Mouse (Mus musculus) embryo, embryonic 10.5 days (tissue): ENCODE data around the gene Atg16l1.
"Not testable (repeated sequence)": the region's sequence is repeated elsewhere in the genome, so short reads cannot be mapped to it uniquely, and the experiment has no call there.

ENCODE experiments used
- DNase-seq: peaks from one replicate; pipeline ENCODE4 v3.0.0-alpha.2; 2015; ENCODE audit warnings: low spot score

The Atg16l1 gene

DNA sequence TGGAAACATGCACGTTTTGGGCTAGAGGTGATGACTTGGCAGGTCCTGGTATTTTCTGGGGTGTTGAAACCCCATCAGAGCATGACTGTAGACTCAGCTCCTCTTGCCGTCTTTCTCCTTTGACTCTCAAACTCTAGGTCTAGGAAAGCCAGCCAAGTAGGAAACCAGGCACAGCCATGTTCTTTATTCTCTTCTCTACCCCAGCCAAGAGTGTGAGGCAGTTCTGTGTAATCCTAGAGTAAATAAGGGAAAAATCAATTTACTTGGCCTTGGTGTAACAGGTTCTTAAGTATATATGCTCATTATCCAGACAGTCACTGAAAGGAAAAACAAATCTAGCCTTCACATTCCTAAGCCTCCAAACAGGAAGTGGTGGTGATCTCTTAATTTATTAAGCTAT is 17.7 kb downstream of the Atg16l1 start:
- no peak for DNase-seq

GRCm38 (mm10) chr1:87774845-87775244 is 19.2 kb downstream of the Atg16l1 start:
- DNase-seq = no peak

- DNase-seq = no peak
These were observed 23.6 kb downstream of the Atg16l1 start for GRCm38 (mm10) chr1:87779204-87779785.

- no peak for DNase-seq
These were observed 30.0 kb downstream of the Atg16l1 start for GRCm38 (mm10) chr1:87785703-87786102.

- DNase-seq = no peak
These were observed 30.6 kb downstream of the Atg16l1 start for GRCm38 (mm10) chr1:87786251-87786650.

- no peak for DNase-seq
These were observed 34.0 kb downstream of the Atg16l1 start for GRCm38 (mm10) chr1:87789665-87790064.

- DNase-seq = no peak
These were observed 36.9 kb downstream of the Atg16l1 start for GRCm38 (mm10) chr1:87792438-87793137.

DNA sequence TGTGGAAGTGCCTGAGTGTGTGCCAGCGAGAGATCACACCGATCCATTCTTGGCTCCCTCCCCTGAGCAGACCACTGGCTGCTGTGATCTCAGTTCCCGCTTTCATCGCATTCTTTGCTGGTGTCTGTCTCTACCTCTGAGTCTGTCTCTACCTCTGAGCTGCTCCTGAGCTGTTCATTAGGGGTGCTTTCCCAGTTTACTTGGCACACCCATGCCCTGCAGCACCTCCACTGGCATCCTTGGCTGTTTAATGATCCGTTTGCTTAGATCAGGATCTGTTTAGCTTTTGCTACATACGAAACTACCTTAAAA is 37.4 kb downstream of the Atg16l1 start:
- DNase-seq = no peak

DNA sequence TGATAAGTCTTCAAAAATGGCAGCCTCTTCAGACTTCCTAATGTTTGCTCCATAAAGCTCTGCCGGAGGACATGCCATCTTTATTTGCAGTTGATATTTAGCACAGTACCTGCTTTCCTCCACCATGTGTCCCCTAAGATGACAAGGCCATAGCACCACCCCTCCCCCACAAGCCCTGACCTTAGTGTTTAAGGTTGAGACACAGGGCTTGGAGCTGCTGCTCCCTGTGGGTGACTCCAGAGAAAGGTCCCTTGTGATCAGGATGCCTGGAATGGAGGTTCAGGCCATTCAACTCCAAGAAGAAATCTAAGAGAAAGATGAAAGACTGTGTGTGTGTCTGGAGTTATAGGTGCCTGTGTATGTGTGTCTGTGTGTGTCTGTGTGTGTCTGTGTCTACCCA is 42.0 kb downstream of the Atg16l1 start:
- no peak for DNase-seq

GRCm38 (mm10) chr1:87798306-87798705 is 42.6 kb downstream of the Atg16l1 start:
- no peak for DNase-seq

- DNase-seq = no peak
These were observed 47.9 kb downstream of the Atg16l1 start, which contains the start of gene Sag for GRCm38 (mm10) chr1:87803576-87803975. Gene Sag, plus strand, starts transcription at chr1:87803680.

- no peak for DNase-seq
These were observed 52.1 kb downstream of the Atg16l1 start for GRCm38 (mm10) chr1:87807751-87808150.

GRCm38 (mm10) chr1:87811391-87811790 is 55.7 kb downstream of the Atg16l1 start:
- DNase-seq = no peak

- no peak for DNase-seq
These were observed 56.4 kb downstream of the Atg16l1 start for GRCm38 (mm10) chr1:87812061-87812460.

DNA sequence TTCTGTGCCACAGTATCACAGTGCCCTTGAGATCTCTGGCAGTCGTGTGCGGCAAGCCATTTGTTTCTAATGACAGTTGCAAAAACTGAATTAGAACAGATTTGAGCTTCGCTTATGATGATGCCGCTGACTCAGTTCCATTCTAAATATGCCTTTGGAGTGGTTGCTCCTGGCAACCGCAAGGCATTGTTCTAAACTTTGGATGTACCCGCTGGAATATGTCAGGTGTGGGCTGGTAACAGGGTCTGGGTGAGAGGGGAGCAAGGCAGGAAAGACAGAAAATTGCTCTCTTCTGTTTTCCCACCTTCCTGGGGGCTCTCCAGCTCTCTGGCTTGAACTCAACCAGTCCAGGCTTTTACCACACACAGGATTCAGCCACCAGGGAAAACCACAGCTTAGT is 57.5 kb downstream of the Atg16l1 start:
- DNase-seq = no peak

DNA sequence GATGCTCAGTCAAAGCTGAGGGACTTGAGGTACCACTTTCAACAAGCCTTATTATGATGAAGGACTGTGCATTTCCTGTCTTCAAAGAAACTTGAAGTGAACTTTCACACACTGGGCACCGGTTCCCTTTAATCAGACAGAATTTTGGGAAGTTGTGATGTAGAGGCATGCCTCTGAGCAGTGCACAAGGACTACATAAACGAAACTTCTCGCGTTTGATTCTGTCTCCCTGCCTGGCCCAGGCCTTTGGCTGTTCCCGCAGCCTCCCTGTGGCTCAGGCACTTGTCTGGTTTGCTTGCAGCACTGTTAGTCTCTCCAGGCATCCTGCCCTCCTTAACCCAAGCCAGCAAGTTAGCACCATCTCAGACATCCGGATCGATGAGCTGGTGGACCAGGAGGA is 58.0 kb downstream of the Atg16l1 start:
- DNase-seq = no peak

DNA sequence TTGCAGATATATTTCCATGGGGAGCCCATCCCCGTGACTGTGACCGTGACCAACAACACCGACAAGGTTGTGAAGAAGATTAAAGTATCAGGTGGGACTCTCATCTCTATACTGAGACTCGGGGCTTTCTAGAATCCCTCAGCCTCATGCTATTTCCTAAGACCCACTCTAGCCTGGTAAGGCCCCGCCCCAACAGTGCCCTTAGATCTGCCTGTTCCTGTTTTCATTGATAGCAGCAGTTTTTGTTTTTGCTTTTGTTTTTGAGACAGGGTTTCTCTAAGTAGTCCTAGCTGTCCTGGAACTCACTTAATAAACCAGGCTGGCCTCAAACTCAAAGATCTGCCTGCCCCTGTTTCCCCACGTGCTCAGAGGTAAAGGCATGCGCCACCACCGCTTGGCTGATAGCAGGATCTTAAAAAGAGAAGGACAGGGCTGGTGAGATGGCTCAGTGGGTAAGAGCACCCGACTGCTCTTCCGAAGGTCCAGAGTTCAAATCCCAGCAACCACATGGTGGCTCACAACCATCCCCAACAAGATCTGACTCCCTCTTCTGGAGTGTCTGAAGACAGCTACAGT is 68.8 kb downstream of the Atg16l1 start:
- DNase-seq = no peak

- DNase-seq = no peak
These were observed 69.6 kb downstream of the Atg16l1 start for GRCm38 (mm10) chr1:87825281-87825680.

- DNase-seq = no peak
These were observed 70.3 kb downstream of the Atg16l1 start for GRCm38 (mm10) chr1:87825991-87826390.

DNA sequence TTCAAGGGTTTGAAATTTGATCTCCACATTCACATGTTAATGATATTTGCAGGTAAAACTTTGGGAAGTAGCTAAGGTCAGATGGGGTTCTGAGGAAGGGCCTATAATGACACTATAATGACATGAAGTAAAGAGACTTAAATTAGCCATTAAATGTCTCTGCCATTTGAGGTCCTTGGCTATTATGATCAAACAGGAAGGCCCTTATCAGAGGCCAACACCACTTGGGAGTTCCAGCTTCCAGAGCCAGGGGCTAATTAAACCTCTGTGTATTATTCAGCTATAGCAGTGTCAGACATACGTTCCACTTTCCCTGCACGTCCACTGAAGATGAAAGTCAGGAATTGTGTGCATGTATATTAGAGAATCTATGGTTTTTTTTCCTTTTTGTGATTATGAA is 70.8 kb downstream of the Atg16l1 start:
- DNase-seq = no peak

- not testable (repeated sequence) for DNase-seq
These were observed 71.8 kb downstream of the Atg16l1 start for GRCm38 (mm10) chr1:87827476-87827875.

GRCm38 (mm10) chr1:87828185-87828584 is 72.5 kb downstream of the Atg16l1 start:
- no peak for DNase-seq

DNA sequence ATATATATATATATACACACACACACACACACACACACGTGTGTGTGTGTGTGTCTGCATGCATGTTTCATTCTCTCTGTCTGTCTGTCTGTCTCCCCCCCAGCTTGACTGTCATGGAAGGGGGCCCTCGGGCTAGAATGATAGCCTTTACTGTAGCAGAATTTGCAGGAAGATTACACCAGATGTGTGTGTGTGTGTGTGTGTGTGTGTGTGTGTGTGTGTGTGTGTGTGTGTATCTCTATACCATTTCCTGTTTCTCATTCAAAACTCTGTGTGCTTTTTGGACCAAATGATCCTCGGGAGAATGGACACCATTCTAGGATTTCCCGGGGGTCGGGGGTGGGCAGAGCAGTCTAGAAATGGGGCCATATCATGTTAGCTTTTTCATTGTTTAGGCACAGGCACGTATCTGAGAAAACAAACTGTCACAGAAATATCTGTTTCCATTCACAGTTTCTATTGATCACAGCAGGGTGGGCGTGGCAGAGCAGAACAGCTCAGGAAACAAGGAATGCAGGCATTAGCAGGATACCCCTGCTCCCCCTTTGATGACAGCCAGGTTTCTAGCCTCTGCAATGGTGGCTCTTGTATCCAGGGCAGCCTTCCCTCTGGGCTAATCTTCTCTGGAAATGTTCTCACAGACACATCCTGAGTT is 73.4 kb downstream of the Atg16l1 start:
- no peak for DNase-seq
